Mouse (Mus musculus) embryonic fibroblast, embryonic 13.5 days (primary cell): ENCODE results near the gene Gpr153.

Experiments
- CTCF ChIP-seq: IDR thresholded peaks from 2 replicates; pipeline ENCODE4 v1.5.1; 2011; ENCODE audit warnings: mild to moderate bottlenecking, control low read depth, low read length, moderate library complexity, borderline replicate concordance; ENCODE audit not compliant: insufficient read depth
- POLR2A ChIP-seq: IDR thresholded peaks from 2 replicates; pipeline ENCODE4 v1.6.1; 2011; ENCODE audit warnings: low read depth, mild to moderate bottlenecking, control low read depth, low read length, moderate library complexity

- TF ChIP-seq POLR2A (no peak), CTCF (no peak)
Observed at GRCm38 (mm10) chr4:152244545-152245522, 29.2 kb upstream of the Gpr153 start.
